Mouse (Mus musculus) cerebellum, postnatal 10 days (tissue): ENCODE measurements at regions not wholly inside any gene's neighbourhood (a gene's known extent, or its start where the extent isn't known, plus 50 kb on each side); places are given as distances from the start of the nearest gene placed in this dataset.

Source experiments
- DNase-seq, 2 experiments: peaks; one replicate each; pipeline ENCODE4 v3.0.0; 2021; ENCODE audit warnings: mixed read lengths in 2 of 2

DNA sequence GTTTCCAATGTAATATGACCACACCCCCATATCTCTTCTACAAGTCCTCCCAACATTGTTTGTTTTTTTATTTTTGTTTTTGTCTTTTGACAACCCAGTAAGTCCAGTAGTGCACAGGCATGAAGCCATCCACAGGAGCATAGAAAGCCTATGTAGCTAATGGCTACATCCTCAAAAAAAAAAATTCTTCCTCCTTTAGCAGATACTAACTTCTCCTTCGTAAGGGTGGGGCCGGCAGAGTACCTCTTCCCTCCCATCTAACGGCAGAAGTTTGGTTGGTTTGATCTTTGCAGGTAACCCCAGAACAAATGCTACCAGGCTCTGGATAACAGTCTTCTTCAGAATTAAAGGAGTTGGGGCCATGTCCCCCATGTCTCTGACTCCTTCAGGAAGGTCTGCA, 158.9 kb downstream of the Ly86 start:
- DNase-seq, result no peak

- peak; percentile 66 to 68 for DNase-seq
Observed at GRCm38 (mm10) chr13:37504373-37504772, 159.4 kb downstream of the Ly86 start.

DNA sequence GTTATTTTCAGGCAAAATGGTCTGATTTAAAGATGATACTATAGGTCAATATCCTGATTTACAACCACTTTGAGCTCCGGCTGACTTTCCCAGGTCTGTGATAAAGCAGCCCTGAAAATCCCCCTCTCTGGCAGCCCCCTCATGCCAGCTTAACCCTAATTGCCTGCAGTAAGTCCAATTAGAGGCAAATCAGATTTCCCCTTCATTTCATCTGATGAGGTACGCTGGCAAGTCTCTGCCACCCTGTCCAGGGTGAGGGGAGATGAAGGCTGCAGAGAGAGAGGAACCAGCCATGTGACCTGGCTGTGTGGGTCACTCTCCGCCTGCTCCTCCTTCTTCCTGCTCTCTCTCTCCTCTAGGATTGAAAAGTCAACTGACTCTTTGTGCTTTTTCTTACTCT, 160.6 kb downstream of the Ly86 start:
- peak; percentile 42 to 52 for DNase-seq

DNA sequence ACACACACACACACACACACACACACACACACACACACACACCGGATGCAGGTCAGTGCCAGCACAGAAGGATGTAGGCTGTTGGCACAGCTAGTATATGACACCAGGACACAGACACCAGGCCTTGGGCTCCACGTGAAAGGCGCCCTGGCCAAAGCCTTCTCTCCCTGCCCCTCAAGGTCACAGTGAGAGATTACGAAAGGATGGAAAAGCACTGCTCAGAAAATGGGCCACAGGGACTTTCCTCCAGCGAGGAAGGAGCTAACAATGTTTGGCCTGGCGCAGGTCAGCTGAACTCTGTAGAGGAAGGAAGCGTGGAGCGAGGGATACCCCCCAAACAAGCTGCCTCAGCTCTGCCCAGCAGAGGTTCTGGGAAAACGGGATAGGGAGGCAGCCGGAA, 161.0 kb downstream of the Ly86 start:
- peak in 1 of 2 experiments; percentile 62 for DNase-seq

- DNase-seq, result no peak
Observed at GRCm38 (mm10) chr13:37506701-37507100, 161.7 kb downstream of the Ly86 start.

DNA sequence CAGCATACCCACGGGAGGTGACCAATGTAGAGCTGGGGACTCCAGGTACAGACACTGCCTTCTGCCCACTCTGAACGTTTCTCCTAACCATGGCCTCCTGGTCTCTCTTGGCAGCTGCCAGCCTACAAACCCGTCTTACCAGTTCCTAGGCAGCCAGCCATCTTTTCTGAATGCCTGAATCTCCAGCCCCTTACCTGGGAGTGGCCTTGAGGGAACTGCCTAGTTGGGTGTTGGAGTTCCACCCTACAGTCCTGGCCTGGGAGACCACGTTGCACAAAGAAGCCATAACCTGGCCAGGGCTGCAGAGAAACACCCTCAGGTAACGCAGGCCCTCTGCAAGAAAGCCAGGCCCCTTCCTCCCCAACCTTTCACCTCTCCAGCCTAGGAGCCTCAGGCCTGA, 162.1 kb downstream of the Ly86 start:
- DNase-seq, result peak; percentile 46 to 50

- peak; percentile 72 to 78 for DNase-seq
Observed at GRCm38 (mm10) chr13:37508385-37509351, 163.7 kb downstream of the Ly86 start.

- DNase-seq, result peak; percentile 54 to 58
Observed at GRCm38 (mm10) chr13:37509352-37509851, 164.4 kb downstream of the Ly86 start.

GRCm38 (mm10) chr13:37510511-37510910, 165.5 kb downstream of the Ly86 start:
- no peak for DNase-seq

DNA sequence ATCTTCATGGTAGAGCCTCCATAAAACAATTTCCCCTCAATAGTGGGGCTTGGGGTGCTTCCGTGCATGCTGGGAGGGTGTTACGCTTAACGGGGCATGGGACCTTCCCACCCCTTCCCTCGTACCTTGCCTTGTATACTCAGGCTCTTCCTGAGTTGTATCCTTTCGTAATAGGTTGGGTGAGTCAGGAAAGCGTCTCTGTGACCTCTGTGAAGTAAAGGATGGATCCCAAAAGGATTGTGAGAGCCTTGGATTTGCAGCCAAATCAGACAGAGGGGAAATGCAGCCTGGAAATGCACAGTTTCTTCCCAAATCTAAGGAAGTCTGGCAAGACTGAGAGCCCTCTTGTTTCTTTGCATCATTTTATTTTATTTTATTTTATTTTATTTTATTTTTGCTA, 166.0 kb downstream of the Ly86 start:
- DNase-seq, result no peak

DNA sequence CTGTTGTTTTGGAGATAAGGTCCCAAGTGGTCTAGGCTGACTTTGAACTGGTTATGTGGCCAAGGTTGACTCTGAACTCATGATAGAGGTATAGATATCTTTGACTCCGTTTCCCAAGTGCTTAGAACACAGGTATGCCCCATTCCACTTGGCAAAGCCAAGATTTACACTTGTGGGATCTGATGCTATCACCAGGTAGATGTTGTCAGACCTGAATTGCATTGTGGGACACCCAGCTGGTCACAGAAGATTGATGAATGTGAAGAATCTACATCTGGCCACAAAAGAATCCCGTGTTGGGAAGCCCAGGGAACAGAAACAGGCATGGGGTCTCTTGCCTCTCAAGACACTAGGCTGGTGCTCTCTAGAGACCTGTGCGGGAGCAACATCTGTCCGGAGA, 166.4 kb downstream of the Ly86 start:
- DNase-seq, result no peak

- no peak for DNase-seq
Observed at GRCm38 (mm10) chr13:37512781-37513180, 167.8 kb downstream of the Ly86 start.

GRCm38 (mm10) chr13:37513206-37513904, 168.3 kb downstream of the Ly86 start:
- no peak for DNase-seq

DNA sequence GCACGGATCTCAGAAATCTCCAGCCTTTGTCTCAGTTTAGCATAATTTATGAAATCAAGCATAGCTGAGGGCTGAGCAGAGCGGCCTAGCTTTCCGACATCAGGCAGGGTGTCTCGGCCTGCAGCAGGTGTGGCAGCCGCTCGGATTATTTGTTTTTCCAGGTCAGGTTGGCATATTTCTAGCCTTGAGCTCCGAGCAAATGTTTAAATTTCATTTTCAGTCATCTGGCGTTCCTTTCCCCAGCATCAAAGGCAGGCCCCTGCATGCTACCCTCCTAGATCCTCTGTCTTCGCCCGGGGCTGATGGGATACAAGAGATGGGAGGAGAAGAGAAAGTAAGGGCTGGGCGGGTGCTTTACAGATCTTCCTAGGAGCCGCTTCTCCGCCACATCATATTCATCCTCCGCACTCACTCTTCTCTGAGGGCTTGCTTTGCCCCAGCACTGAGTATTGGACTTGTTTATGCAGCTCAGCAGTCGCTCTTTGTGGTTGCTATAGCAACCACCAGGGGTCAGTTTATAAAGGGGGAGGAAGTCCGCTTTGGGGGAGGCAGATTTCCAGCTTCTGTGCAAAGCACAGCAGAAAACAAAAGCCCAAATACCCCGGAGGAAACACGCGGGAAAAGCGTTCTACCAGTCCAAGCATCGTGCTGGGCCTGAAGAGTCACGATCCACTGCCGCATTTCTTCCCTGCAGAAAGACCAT, 169.0 kb downstream of the Ly86 start:
- peak; percentile 68 to 72 for DNase-seq

- peak in 1 of 2 experiments; percentile 15 for DNase-seq
Observed at GRCm38 (mm10) chr13:37514641-37515305, 169.8 kb downstream of the Ly86 start.

DNA sequence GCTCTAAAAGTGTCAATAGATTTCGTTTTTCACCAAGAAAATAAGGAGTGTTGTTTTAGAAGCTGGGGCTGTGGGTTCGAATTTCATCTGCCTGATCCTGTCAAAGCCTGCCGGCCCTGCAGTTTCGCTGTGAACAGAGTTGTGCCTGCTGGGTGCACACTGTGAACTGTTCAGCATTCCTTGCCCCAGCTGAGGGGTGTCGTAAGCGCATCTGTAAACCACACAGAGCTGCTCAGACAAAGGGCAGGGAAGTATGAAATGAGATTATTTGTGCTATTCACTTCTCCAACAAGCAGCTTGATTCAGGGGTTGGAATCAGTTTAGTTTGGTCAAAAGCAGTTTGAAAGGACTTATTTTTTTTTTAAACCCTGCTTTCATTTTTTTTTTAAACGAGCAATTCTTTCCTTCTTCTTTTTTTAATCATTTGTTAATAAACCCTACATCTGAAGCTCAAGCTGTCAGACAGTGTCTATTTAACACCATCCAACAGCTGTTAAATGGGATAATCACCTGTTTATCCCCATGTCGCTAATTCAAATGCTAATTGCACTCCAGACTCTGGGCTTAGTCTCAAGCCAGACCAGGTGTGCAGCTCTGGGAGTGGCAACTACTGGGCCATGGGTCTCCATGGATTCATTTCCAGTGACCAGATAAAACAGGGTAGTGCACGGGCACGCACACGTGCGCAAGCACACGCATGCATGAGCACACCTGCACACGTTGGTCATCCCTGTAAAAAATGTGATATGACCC, 172.2 kb downstream of the Ly86 start:
- DNase-seq, result no peak

DNA sequence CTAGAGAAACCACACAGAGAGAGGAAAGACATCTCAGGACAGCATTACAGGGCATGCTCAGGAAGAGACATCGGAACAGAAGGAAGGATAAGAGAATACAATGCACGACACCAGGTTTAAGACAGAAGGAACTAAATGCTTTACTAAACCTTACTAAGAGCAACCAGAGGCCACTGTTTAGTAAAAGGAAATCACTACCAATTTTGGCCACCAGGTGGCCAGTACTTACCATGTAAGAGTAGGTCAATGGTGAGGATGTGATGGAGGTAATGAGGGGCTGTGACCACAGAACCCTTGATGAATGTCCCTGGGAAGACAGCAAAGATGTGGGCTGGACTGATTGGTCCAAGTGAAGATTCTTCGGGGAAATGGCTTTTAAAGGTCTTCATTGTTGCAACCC, 174.9 kb downstream of the Ly86 start:
- DNase-seq, result no peak

DNA sequence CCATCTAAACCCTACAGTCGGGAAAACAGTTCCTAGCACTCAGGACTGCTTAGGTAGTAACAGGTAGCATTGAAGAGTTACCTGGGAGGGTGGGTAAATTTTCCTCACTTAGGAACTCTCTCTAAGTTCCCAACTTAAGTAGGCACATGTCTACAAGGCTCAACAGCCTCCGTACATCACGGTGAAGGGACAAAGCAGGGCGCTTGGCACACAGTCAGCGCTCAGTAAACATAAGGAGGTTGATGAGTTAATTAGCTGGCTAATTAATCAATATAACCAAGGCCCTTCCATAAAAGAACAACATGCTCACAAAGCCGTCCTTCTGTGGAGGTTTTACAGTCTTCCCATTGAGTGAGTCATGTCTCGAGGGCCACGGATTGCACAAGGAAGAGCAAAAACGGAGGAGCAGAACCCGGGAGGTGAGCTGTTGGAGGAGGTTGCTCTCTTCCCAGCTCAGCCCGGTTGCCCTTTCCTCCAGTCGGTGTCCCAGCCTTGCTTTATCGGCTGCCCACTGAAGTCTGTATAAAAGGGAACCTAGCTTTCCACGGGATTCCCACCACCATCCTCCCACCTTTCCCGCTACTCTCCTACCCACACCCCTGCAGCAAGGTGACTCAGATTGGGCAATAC, 180.2 kb downstream of the Ly86 start:
- DNase-seq, result no peak

DNA sequence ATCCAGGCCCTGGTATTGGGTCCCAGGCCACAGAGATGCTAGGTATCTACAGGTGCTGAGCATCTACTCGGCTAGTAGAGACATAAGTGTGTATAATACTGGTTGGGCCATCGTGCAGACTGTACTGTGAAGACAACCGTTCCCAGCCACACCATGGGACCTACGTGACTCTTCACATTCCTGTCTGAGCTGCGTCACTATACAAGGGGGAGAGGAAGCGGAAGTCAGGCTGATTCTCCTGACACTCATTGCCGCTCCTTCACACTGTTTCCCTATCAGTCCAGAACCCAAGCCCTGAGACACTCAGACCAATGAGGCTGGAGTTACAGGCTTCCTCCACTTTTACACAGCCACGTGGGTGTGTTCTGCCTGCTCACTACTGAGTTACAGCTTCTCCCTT, 181.1 kb downstream of the Ly86 start:
- no peak for DNase-seq

DNA sequence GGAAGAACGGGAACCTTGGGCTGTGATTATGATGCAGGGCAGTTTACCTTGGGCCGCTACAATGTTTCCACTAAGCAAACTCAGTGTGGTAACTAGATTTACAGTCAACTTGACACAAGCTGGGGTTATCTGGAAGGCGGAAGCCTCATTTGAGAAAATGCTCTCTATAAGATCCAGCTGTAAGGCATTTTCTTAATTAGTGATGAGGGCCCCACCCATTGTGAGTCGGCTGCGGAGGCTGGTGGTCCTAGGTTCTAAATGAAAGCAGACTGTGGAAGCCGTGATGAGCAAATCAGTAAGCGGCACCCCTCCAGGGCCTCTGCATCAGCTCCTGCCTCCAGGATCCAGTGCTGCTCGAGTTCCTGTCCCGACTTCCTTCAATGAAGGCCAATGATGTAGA, 183.4 kb downstream of the Ly86 start:
- DNase-seq, result no peak

GRCm38 (mm10) chr13:37528876-37529275, 183.9 kb downstream of the Ly86 start:
- DNase-seq, result no peak
